Comparison of ENCODE assay signal across 9 mouse cellular contexts in genomic region chr14:34821131-34821790, GRCm38 (mm10). TPM values are rescaled to one million over a fixed set of nuclear protein-coding genes. Genes with fewer than 3 reads are reported as not detected.
DNase-seq lines count a peak whose midpoint lies in the region; ATAC-seq and TF ChIP-seq lines count a peak whose summit lies in the region.
"Had no signal": no experiment of that assay in that cellular context is flagged by ENCODE, and none has a peak within 500 bp of the region (broad histone marks: within the 10 kb centered on the region; RNA-seq: fewer than 3 reads in every experiment).

No protein-coding gene starts in this region.

- WGBS in heart, embryonic 14.5 days, result 1% methylated on average over 26 of the region's 26 CpGs
- 2% methylated on average over 26 of the region's 26 CpGs for WGBS in forebrain, postnatal 0 days
- 2% methylated on average over 26 of the region's 26 CpGs for WGBS in liver, embryonic 15.5 days (ENCODE audit: insufficient replicate concordance)

- no peak for TF ChIP-seq POLR2A in ES-Bruce4 (IDR thresholded peaks at IDR 0.05; ENCODE audit: insufficient read depth, low read length)

- ATAC-seq in heart, embryonic 14.5 days (ENCODE audit: insufficient number of reproducible peaks, insufficient read depth, low FRiP score, low read depth), result no peak
- ATAC-seq in forebrain, postnatal 0 days, result no peak
- ATAC-seq in liver, embryonic 15.5 days (ENCODE audit: insufficient read depth), result no peak
- no peak for ATAC-seq in cerebellum, adult (ENCODE audit: insufficient number of reproducible peaks, low FRiP score, low TSS enrichment)

- peak overlapping the region; percentile 46 to 56 for H3K4me3 ChIP-seq in heart, embryonic 14.5 days (ENCODE audit: control insufficient read depth in 1 of 2, insufficient read depth in 1 of 2, low read depth in 1 of 2, low read length in 2 of 2)
- H3K4me3 ChIP-seq in ES-Bruce4 (ENCODE audit: low read depth, low read length), result 0 out of 2 replicates have a peak overlapping the region, but pooled peaks have one; percentile 10
- peak overlapping the region; percentile 81 for H3K4me3 ChIP-seq in forebrain, postnatal 0 days (ENCODE audit: low read depth, low read length)
- H3K4me3 ChIP-seq in liver, embryonic 15.5 days (replicated peaks), result no peak overlapping the region

- no peak for TF ChIP-seq CTCF in ES-Bruce4 (IDR thresholded peaks at IDR 0.05; ENCODE audit: low read depth, low read length)
- no peak for TF ChIP-seq CTCF in forebrain, postnatal 0 days (IDR thresholded peaks at IDR 0.05; ENCODE audit: low read depth)

- no peak overlapping the region for H3K9ac ChIP-seq in heart, embryonic 14.5 days (ENCODE audit: low read length)
- no peak overlapping the region for H3K9ac ChIP-seq in ES-Bruce4 (ENCODE audit: low read depth, poor library complexity, severe bottlenecking)
- peak overlapping the region; percentile 76 for H3K9ac ChIP-seq in forebrain, postnatal 0 days
- H3K9ac ChIP-seq in liver, embryonic 15.5 days, result no peak overlapping the region

- peaks cover 83% of the 10 kb centered on the region for H3K27me3 ChIP-seq in heart, embryonic 14.5 days (ENCODE audit: control insufficient read depth, insufficient read depth, low read length)
- H3K27me3 ChIP-seq in ES-Bruce4 (ENCODE audit: control insufficient read depth, insufficient read depth, low read length, poor library complexity, severe bottlenecking), result peaks cover 32% of the 10 kb centered on the region
- H3K27me3 ChIP-seq in forebrain, postnatal 0 days (ENCODE audit: insufficient read depth, low read length), result peaks cover 9% of the 10 kb centered on the region
- peaks cover 85% of the 10 kb centered on the region for H3K27me3 ChIP-seq in liver, embryonic 15.5 days

- TF ChIP-seq EP300 in ES-Bruce4 (IDR thresholded peaks at IDR 0.05; ENCODE audit: insufficient read depth, low read depth, low read length), result no peak

- peaks cover 5 to 24% of the 10 kb centered on the region in 2 experiments; a peak in 3 of 4 replicates for H3K4me1 ChIP-seq in heart, embryonic 14.5 days (ENCODE audit: control insufficient read depth in 2 of 2, insufficient read depth in 2 of 2, low read length in 2 of 2)
- no peaks in the 10 kb centered on the region for H3K4me1 ChIP-seq in ES-Bruce4 (ENCODE audit: control insufficient read depth, insufficient read depth, low read length)
- 0 out of 2 replicates have a peak, but pooled peaks cover 5% of the 10 kb centered on the region for H3K4me1 ChIP-seq in forebrain, postnatal 0 days (ENCODE audit: insufficient read depth)
- H3K4me1 ChIP-seq in liver, embryonic 15.5 days (replicated peaks), result 0 out of 2 replicates have a peak, but pooled peaks cover 3% of the 10 kb centered on the region

- no peaks in the 10 kb centered on the region for H3K9me3 ChIP-seq in heart, embryonic 14.5 days (ENCODE audit: control insufficient read depth, low read length)
- H3K9me3 ChIP-seq in ES-Bruce4 (replicated peaks; ENCODE audit: control insufficient read depth, insufficient read depth, low read length, poor library complexity, severe bottlenecking), result no peaks in the 10 kb centered on the region
- no peaks in the 10 kb centered on the region for H3K9me3 ChIP-seq in forebrain, postnatal 0 days (ENCODE audit: low read length)
- no peaks in the 10 kb centered on the region for H3K9me3 ChIP-seq in liver, embryonic 15.5 days (replicated peaks)

- no peak overlapping the region for H3K27ac ChIP-seq in heart, embryonic 14.5 days (replicated peaks in 1 of 2; ENCODE audit: control insufficient read depth in 1 of 2, insufficient read depth in 1 of 2, low read depth in 2 of 2, low read length in 2 of 2)
- H3K27ac ChIP-seq in ES-Bruce4 (ENCODE audit: insufficient read depth, low read length), result no peak overlapping the region
- no peak overlapping the region for H3K27ac ChIP-seq in forebrain, postnatal 0 days (ENCODE audit: low read depth, low read length)
- no peak overlapping the region for H3K27ac ChIP-seq in liver, embryonic 15.5 days (replicated peaks)

- no peaks in the 10 kb centered on the region for H3K36me3 ChIP-seq in heart, embryonic 14.5 days (ENCODE audit: control insufficient read depth, insufficient read depth, low read length)
- H3K36me3 ChIP-seq in ES-Bruce4 (ENCODE audit: control insufficient read depth, insufficient read depth, low read length, poor library complexity, severe bottlenecking), result no peaks in the 10 kb centered on the region
- no peaks in the 10 kb centered on the region for H3K36me3 ChIP-seq in forebrain, postnatal 0 days (ENCODE audit: insufficient read depth)
- H3K36me3 ChIP-seq in liver, embryonic 15.5 days (replicated peaks), result no peaks in the 10 kb centered on the region

- no peak for DNase-seq in heart, adult 18-20 months
- no peak for DNase-seq in forebrain, postnatal 0 days
- DNase-seq in ovary, adult 18-20 months (ENCODE audit: low spot score), result no peak
- DNase-seq in adrenal gland, postnatal 25 days, result no peak

- H3K4me2 ChIP-seq in heart, embryonic 14.5 days (ENCODE audit: low read length), result peak overlapping the region; percentile 93
- H3K4me2 ChIP-seq in forebrain, postnatal 0 days (ENCODE audit: low read depth), result peak overlapping the region; percentile 82
- H3K4me2 ChIP-seq in liver, embryonic 15.5 days, result 0 out of 2 replicates have a peak overlapping the region, but pooled peaks have one; percentile 5

RNA-seq across cellular contexts. Expression of gene Grid1, which starts 1.4 kb away (rescaled TPM):
- polyA plus RNA-seq in heart, embryonic 14.5 days (2014; fragmentation: Nextera tagmentation; extraction: Ambion mirVana), result 0.46 and 0.81 TPM in 2 replicates
- not detected for total RNA-seq in heart, adult 18-20 months (2021)
- 0.24 and 1.3 TPM in 2 replicates for polyA plus RNA-seq in ES-Bruce4 (2011; ENCODE audit: insufficient read depth, insufficient read length, low read depth, missing spikeins)
- 22.2 and 28.3 TPM in 2 replicates for total RNA-seq in forebrain, postnatal 0 days (2014; rRNA removed)
- 3.3 and 9.2 TPM in 2 replicates for polyA plus RNA-seq in forebrain, postnatal 0 days (2015; fragmentation: Nextera tagmentation; extraction: Ambion mirVana)
- 0.10 and 0.20 TPM in 2 replicates for polyA plus RNA-seq in liver, embryonic 15.5 days (2015; fragmentation: Nextera tagmentation; extraction: Ambion mirVana)
- 0.43 and 0.73 TPM in 2 replicates for total RNA-seq in adrenal gland, postnatal 25 days (2021)
- total RNA-seq: CH12.LX had no signal

Comparison
In these comparisons a context has a peak if more than half of its experiments do, and no peak if none do; other contexts are left out.
1. H3K4me2 ChIP-seq: peak in every context shown above with its lines; median percentile 93 in heart, embryonic 14.5 days; 82 in forebrain, postnatal 0 days; 5 in liver, embryonic 15.5 days.